Mouse (Mus musculus) neutrophil, adult 59 days (primary cell): Measurements from ENCODE around the gene Sppl2c. TPM values are rescaled to one million over a fixed set of nuclear protein-coding genes. Genes with fewer than 3 reads are reported as not detected.

Experiments
- total RNA-seq, 2 experiments: library from RNA; stranded (reverse); gene quantifications; 1 replicate in 1 of 2; 2 replicates in 1 of 2; pipeline ENCODE4 v1.2.4; 2023

The Sppl2c gene
- total RNA-seq, result not detected

DNA sequence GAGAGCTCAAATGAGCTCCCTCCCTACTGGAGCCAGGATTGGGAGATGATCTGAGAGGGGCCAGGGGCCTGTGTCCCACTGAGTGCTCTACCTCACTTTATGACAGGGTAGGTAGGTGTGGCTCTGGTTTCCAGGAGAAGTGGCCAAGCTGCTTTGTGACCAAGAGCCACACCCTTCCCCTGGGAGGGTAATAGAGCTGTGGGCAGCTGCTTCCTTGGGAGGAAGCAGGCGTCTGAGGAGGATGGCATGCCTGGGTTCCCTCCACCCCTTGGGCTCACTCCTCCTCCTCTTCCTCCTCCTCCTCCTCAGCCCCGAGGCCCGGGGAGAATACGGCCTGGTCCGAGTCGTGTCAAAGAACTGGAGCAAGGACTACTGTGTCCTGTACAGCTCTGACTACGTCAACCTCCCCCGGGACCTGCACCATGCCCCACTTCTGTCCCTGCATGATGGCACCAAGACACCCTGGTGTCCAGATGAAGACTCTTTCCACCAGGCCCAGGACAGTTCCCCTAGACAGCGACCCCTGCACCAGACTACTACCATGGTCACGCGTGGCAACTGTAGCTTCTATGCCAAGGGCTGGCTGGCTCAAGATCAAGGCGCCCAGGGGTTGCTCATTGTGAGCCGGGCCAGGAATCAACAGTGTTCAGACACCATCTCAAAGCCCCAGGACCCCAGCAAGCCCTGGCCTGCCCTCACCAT is at the start of gene Sppl2c:
Sppl2c (plus strand) TSS at position 193 of the 702 bp plus-strand sequence.

GRCm38 (mm10) chr11:104231041-104231911 is 45.1 kb downstream of the Sppl2c start, which contains the start of gene Mapt:
TSS of gene Mapt (plus strand) at chr11:104231390.

Other genes starting within 250 kb of the Sppl2c start
- gene Nsf, start 232.3 kb upstream of the Sppl2c start, total RNA-seq, result 10 to 100 TPM; 45.6 to 48.6 TPM
- gene Arf2, start 219.6 kb upstream of the Sppl2c start, total RNA-seq, result 10 to 100 TPM; 24.5 to 28.5 TPM
- gene Crhr1, start 53.5 kb upstream of the Sppl2c start, total RNA-seq, result not detected
- gene Mapt, start 45.1 kb downstream of the Sppl2c start, total RNA-seq, result under 1 TPM; 0.11 TPM